Mouse (Mus musculus): ENCODE data around the gene Sec14l1.

Sec14l1 gene

DNA sequence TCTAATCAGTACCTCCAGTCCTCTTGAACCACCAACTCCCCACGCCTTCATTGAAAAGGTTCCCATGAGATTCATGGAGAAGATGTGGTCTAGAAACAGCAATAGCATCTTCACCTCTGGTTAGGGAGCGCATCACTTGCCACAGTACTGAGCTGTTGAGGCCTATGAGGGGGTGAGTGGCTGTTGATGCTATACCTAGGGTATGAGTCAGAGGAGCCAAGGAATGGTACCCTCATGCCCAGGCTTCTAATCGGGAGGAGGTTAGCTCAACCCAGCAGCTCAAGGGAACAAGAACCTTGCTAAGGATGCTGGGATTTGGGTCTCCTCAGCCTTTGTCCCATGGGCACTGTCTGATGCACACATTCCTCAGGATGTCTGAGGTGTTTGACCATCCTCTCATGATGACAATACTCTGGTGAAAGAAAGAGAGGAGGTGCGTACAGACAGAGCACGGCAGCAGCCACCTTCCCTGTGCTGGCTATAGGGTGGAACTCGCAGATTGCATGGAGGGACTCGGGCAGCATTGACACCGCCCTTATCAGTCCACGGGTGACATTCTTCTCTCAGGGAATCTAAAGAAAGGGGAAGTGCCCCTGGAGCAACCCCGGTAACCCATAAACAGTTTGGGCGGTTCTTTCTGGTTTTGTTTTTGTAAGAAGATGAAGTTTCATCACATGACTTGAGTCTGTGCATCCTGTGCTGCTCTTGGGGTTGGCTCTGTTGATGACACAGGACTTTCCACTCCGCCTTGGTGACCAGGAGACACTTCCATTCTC lies 5.6 kb upstream of the Sec14l1 start:
- DNase-seq (ENCODE audit: low spot score), result no peak

DNA sequence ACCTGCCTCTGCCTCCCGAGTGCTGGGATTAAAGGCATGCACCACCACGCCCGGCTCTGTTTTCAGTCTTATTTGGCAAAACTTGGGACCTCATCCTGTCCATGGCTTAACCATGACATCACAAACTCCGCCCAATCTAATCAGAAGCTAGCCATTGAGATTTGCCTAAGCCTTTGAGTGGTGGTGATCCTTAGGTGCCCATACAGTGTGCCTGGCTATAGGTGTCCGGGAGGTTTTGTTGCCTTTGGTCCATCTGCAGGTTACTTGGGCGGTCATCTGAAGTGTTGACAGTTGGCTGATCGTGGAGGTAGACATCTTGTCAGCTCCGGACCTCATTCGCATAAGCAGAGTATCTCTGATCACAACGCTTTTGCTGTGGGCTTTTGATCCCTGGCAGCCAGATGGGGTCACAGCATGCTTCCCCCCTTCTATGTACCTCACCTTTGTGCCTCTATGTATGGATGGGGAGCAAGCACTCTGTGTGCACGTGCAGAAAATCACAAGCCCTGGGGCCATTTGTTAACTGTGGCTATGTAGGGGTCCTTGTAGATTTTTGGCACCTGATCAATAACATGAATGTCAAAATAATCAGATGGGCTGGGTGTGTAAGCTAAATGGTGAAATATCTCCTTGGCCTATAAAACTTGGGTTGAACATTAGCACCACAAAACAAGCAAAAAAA lies 2.9 kb upstream of the Sec14l1 start:
- no peak for DNase-seq (ENCODE audit: low spot score)

DNA sequence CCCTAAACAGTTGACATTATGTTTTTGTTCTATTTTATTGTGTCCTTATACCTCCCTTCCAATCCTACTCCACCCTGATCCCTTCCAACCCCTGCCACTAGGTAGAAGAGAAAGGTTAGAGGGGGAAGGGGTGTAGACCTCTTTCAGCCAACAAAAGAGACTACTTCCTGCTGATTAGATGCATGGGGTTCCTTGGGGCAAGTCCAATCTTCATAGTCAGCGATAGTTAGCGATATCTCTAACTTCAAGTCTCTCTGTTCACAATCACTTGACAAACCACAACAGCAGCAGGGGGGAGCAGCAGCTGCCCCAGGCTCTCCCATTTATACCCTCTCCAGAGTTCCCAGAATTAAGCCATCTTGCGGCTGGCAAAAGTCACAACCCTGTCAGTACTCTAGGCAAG lies 2.3 kb upstream of the Sec14l1 start:
- no peak for DNase-seq (ENCODE audit: low spot score)

DNA sequence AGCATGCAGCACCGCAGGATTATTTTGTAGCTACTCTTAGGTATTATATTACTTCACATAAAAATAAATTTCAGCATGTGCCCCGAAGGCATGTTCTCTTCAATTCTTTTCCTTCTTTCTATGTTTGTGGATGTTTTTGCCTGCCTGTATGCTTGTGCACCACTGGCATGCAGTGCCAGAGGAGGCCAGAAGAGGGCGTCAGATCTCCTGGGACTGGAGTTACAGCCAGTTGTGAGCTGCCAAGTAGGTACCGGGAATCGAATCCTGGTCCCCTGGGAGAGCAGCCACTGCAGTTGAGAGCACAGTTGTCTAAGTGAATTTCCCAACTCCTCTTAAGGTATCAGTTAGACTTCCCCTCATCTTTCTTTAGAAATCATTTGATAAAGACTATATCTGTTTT lies 1.6 kb upstream of the Sec14l1 start:
- DNase-seq (ENCODE audit: low spot score), result peak; percentile 71

DNA sequence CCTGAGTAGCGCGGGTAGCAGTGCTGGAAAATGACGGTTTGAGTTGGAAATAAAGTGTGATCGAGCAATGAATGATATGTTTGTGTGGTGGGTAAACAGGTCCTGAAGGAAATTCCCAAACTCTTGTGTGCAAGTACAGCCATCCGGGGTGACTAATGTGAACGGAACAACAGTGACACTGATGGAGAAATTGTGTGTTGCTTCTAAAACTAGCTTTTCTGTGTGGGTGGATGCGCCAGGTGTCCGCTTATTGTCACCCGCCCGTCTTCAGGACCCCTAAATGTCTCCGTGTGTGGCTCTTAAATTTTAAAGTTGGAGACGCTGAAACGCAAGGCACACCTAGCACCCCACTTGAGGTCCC lies 757 bp upstream of the Sec14l1 start:
- DNase-seq (ENCODE audit: low spot score), result no peak

DNA sequence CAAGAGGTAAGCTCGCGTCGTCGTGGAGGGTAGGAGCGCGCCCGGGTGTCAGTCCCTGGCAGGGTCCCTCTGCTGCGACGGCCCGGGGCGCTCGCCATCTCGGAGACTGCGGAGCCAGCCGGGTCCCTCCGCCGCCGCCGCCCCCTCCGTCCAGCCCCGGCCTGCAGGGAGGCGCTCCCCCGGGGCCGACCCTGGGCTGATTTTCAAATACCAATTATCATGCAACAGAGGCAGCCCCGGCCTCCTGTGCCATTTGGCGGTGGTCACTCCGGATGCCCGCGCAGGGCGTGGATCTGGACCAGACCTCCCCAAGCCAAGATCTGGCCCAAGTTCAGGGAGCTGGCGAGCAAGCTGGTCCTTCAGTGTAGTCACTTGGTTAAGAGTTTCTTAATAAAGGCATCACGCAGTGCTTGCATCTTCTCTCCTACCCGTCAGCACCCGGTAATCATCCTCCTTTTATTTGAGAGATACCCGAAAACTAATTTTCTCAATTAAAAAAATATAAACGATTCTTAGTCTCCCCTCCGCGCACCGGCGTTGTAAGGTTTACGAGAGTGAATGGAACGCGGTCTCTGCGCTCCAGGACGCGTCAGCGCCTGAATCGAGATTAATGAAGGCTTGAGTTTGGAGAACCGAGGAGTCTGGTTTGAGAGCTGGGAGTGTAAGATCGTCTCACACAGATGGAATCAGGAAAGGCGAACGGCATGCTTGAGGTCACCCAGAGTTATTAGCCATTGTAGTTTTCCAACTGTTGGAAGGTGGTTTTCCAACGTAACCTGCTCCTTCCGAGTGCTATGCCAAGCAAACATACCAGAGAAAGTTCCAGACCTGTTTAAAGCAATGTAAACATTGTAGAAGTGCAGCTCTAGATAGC lies 615 bp downstream of the Sec14l1 start:
- no peak for DNase-seq (ENCODE audit: low spot score)

DNA sequence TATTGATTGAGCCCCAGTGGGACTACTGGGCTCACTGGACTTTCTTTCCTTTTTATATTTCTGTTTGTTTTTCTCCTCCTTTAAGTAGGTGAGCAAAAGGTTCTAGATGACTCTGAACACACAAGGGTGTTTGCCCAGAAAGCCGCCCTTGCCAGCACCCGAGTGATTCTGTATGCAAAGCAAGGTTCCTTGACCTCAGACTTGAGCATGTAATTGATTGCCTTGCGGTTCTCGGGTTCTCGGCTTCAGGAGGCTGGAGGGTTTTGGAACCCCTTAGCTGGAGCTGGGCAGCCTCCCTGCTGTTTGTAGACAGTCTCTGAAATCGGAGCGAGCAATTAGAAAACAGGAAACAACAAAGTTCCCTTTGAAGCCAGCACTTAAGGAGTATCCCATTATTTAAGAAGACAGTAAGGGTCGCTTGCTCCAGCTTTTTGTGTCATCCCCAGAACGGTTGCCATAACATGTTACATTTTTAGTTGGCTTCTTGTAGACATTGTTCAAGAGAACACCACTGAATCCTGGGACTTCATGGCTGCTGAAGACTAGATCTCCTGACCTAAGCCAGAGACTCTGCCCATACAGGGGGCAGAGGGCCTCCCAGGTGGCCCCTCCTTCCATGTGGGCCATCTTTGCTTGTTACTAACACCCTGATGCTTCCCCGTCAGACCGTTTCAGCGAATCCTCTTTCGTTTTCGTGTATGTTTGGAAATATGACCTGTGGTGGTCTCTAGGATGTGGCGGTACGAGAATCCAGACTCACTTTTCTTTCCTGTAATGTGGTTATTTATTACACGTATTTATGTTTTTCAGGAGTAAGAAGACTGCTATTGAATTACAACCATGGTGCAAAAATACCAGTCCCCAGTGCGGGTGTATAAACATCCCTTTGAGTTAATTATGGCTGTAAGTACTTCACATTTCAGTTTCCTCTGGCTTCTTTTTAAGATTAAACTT lies 1.7 kb downstream of the Sec14l1 start:
- DNase-seq (ENCODE audit: low spot score), result no peak

DNA sequence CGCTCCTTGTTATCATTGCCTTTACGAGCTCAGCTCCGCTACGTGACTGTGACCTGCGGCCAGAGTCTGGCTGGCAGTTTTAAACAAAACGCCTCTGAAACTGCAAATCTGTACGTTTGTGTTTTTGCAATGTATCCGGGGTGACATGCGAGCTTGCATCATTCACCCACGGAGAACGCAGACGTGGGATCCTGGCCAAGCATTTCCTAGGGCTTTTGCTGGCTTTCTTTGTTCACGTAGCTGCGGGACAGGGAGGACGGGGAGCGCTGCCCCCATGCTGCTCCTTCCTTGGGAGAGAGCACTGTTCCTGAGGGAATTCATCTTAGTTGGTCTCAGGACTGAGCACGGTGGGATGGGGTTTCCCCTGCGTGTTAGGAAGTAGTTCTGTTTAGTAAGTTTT lies 2.4 kb downstream of the Sec14l1 start:
- no peak for DNase-seq (ENCODE audit: low spot score)

DNA sequence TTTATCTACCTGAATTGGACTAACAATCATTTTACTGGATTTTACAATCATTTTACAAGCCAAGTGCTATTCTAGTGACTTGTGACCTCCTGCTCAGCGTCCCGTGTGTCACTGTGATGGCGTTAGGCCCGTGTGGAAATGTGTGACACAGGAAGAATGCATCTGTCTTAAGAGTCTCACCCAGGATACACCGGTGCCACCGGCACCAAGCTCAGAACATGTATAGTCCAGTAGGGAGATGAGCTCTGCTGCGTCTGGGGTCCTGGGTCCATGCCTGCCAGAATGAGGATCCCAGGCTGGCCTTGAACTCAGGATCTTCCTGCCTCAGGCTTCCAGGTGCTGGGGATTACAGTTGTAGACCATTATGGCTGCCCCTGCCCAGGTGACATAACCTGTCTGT lies 2.8 kb downstream of the Sec14l1 start:
- no peak for DNase-seq (ENCODE audit: low spot score)

DNA sequence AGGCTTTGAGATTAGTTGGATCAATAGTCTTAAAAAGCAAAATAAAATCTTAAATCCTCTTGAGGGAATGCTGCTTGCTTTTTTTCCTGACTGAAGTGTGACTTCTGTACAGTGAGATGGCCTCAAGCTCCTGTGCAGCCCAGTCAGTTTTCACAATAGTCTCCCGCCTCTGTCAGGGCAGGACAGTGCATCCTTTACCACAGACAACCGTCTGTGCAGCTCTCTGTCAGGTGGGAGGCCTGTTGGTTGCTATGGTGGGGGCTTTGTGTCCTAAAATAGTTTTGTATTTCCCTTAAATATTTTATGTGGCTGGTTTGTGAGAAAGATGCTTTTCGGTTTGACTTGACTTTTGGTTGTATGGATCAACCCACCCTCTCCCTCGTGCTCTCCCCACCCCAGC lies 3.3 kb downstream of the Sec14l1 start:
- no peak for DNase-seq (ENCODE audit: low spot score)

DNA sequence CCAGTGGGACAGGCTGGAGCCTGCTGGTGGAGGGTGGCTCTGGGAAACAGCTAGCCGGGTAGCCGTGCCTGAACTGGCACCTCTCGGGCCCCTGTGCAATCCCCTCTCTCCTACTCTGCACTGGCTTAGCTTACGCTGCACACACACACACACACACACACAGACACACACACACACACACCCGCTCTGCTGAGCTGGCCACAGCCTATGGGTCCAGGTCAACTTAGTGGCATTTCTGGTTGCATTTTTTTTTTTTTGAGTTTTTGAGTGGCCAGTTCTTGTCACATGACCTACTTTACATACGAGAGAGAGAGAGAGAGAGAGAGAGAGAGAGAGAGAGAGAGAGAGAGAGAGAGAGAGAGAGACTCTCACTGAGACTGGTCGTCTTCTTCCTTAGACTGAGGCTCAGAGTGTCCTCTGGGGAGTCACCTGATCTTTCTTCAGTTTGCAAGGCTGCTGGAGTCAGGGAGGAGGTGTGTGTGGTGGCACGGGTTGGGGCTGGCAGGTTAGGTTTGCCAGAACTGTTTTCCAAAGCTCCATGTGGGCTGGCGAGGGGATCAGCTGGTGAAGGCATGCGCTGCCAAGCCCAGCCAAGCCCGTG lies 3.9 kb downstream of the Sec14l1 start:
- no peak for DNase-seq (ENCODE audit: low spot score)

DNA sequence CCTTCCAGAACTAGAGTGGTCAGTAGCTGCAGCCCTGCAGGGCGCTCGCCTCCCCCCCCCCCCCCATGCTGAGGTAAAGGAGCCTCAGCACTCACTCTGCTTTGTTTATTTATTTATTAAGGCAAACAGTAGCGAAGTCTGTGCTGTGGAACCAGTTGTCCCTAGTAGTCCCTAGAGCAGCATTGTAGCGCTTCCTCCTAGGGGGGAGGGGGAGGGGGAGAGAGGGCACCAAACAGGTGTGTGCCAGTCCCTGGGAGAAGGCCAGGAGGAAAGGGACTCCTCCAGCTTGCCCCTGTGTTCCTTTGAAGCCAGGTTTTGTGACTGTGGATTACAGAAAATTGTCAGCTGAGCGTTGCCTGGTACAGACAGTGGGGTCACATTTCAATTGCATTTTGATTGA lies 4.8 kb downstream of the Sec14l1 start:
- DNase-seq (ENCODE audit: low spot score), result no peak

DNA sequence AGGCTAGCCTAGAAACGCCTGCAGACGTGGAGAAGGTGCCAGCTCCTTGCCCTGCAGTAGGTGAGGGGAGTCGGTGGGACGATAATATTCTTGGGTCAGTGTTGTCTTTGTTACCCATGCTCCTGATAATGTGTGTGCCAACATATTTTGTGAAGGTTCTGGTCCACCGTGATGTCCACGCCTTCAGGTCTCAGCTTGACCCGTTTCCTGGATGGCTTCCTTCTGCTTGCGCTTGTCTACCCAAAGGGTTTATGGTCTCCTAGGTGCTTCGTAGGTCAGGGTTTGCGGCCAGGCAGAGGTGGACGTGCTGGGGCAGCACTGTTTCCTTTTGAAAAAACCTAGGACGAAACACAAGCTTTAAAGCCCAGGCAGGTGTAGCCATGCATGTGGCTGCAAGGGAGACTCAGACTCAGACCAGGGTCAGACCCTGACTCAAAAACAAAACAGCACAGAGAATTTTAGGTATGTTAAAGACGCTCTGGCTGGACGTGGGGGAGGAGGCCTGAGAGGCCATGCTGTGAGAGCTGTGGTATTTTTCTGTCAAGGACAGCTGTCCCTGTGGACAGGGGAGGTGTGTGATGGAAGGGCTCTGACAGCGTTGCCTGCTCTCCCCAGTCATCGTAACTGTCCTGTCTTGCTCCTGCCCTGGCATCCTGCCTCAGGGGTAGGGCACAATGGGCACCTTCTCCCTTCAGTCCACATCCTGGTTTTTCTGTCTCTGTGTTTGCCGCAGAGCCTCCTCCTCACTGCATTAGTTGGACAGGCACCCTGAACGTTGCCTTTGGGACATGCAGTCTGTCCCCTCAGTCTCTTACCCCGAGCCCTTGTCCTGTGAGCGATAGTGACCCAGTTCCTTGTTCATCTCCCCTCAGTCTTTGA lies 5.6 kb downstream of the Sec14l1 start:
- DNase-seq (ENCODE audit: low spot score), result no peak

DNA sequence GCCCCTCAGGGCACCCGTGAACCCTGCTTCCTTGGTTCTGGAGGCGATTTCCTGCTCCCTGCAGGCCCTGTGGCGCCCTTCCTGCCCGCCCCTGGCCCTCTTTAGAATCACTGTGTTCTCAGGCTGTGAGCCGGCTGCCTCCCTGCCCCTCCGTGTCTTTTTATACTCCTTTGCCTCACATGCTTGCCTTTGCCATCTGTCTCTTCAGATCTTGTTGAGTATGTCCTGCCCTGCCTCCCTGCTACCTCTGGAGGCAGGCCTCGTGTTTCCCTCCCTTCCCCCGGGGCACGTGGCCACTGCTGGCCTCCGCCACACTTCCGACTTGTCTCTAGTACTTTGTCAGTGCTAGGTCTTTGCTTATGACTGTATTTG lies 6.2 kb downstream of the Sec14l1 start:
- no peak for DNase-seq (ENCODE audit: low spot score)

DNA sequence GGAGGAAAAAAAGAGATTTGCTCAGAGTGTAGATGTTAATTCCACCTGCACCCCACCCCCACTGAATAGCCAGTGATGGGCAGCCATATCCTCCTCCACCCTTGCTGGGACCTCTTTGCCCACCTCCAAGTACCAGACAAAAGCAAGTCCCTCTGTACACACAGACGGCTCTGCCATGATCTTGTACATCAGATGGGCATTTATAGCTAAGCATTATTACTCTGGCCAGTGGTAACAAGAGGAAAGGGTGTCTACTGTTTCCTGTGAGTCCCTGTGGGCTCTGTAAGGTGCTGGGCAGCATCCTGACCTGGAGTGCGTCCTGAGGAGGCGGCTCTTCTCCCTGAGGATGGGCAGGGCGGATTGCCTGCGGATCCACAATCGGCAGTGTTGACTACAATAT lies 7.0 kb downstream of the Sec14l1 start:
- DNase-seq (ENCODE audit: low spot score), result no peak

DNA sequence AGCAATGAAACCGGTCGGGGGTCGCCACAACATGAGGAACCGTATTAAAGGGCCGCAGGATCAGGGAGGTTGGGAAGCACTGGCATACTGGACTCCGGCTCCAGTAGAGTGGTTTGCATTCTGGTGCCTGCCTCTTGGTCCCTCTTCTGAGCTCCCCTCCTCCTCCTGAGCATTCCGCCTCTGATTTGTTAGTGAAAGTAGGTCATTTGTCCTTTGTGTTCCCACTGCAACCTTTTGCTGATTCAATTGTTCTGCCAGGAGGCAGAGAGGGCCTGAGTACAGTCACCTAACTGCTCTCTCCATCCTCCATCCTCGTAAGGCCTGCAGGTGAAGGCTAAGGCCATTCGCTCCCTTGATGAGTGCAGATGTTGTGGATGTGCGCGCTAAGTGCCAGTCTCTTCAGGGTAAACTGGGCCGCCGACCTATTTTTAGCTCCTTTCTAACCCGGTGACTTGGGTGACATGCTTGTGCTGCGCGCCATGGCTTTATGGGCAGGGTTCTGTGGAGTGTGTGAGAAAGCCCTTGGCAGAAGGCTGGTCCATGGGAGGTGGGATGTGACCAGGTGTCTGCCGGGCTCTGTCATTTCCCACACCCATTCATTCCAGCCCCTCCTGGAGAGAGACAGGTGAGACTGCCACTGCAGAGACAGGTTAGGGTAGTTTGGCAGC lies 8.6 kb downstream of the Sec14l1 start:
- no peak for DNase-seq (ENCODE audit: low spot score)

DNA sequence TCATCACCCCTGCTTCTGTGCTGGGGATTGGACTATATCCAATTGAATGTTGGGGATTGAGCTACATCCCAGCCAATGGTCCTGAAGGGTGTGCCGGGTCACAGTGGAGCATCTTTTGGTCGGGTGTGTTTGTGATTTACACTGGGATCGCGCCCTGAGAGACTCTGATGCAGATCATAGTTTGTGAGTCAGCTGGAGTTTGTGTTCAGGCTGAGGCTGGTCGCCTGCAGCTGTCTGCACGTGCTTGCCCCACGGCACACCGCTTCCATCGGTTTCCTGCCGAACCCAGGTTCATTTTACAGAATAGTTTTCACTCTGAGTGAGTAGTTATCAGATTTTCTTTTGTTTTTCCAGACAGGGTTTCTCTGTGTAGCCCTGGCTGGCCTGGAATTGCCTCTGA lies 9.6 kb downstream of the Sec14l1 start:
- no peak for DNase-seq (ENCODE audit: low spot score)

DNA sequence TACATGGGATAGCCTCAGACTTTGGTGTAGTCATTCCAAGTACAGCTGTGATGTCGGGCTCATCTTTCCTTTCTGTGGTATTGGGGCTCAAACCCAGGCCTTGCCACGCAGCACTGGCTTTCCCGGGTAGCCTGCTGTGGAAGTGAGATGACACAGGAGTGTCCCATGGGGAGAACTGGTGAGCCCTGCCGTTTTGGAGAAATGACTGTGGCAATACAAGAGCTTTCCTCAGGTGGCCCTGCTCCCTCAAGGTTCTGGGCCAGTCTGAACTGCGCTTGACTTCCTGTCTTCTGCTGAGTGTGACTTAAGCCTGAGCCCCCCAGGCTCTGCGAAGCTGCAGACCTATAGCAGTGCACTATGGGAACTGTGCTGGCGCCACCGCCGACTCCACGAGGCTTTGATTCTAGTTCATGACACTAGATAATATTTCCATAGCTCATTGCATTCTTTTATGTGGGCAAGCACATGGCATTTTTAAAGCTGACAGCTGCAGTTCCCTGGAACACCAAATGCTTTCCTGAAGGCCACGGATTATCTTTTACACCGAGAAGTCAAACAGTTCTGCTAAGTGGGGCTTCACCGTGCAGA lies 12.4 kb downstream of the Sec14l1 start:
- no peak for DNase-seq (ENCODE audit: low spot score)

DNA sequence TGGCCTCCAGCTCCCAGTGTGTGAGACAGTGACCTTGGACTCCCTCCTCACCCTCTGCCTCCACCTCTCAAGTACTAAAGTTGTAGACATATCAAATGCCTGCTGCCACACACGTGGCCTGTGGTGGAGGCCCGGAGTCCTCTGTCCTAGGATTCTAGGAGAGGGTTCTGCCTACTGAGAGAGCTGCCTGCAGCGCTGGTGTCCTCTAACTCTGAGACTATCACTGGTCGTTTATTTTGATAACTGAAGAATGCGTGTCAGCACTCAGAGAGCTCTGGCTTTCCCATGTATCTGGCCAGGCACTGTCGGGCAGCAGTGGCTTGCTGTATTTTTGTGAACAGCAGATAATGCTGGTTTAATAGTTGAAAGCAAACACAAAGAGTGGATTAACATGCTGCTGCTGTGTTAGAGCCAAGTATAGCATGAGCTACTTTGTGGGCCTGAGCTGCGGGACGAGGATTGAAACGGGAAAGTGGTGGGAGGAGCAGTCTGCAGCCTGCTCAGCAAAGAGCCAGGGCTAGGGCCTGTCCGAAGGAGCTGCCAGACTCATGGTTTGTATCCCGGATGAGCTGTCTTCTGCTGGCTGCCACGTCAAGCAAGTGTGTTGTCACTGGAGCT lies 13.1 kb downstream of the Sec14l1 start:
- no peak for DNase-seq (ENCODE audit: low spot score)

Measured in testis, postnatal 10 days (tissue).